ENCODE assay signal across 17 mouse cellular contexts in the genomic region with DNA sequence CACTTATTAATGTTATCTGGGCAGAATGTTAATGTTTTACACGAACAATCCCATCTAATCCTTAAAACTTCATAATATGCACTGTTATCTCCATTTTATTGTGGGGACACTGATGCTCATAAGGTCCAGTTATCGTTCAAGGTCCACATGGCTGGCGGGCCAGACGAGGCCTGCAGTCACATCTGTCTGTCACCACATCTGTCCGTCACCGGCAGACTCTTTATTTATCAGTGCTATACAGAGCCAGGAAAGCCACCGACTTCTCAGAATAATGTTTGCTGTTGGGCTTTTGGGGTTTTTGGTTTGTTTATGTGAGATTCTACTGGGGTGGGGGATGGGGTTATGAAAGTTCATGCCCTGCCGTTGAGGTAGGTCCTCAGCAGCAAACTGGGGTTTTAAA. TPM values are rescaled to one million over a fixed set of nuclear protein-coding genes. Genes with fewer than 3 reads are reported as not detected.
DNase-seq lines count a peak whose midpoint lies in the region; ATAC-seq lines count a peak whose summit lies in the region.
"Had no signal": no experiment of that assay in that cellular context is flagged by ENCODE, and none has a peak within 500 bp of the region (broad histone marks: within the 10 kb centered on the region; RNA-seq: fewer than 3 reads in every experiment).

No protein-coding gene starts in this region.

- H3K4me2 ChIP-seq in heart, embryonic 11.5 days, result no peak overlapping the region
- H3K4me2 ChIP-seq in intestine, embryonic 16.5 days (ENCODE audit: low read depth, low read length), result no peak overlapping the region
- H3K4me2 ChIP-seq: midbrain, embryonic 12.5 days had no signal

- ATAC-seq in heart, embryonic 11.5 days (replicated peaks; ENCODE audit: insufficient number of reproducible peaks, low FRiP score, low TSS enrichment), result peak; percentile 56; the same call in 1 of the 2 replicates
- ATAC-seq in intestine, embryonic 16.5 days, result peak; percentile 72
- ATAC-seq: inflammation-experienced regulatory T-cells, adult 6 months; lung, postnatal 0 days had no signal

- DNase-seq in heart, adult 8-10 months (ENCODE audit: low spot score), result no peak
- DNase-seq in MEL-GATA-1-ER (ENCODE audit: extremely low read depth, low read depth), result peak; percentile 75
- DNase-seq in urinary bladder, postnatal 25 days (ENCODE audit: low spot score), result no peak
- no peak for DNase-seq in embryo, embryonic 9.5 days (ENCODE audit: extremely low spot score)
- no peak for DNase-seq in thymus, postnatal 25 days
- DNase-seq: cerebellum, adult 9-11 months; heart, postnatal 36 days; kidney, postnatal 36 days; layer of hippocampus, postnatal 36 days; thymus, postnatal 4 days had no signal

- H3K36me3 ChIP-seq in heart, embryonic 11.5 days (ENCODE audit: control insufficient read depth, insufficient read depth, low read length), result no peaks in the 10 kb centered on the region
- H3K36me3 ChIP-seq in intestine, embryonic 16.5 days (ENCODE audit: control insufficient read depth, insufficient read depth, low read length), result no peaks in the 10 kb centered on the region
- no peaks in the 10 kb centered on the region for H3K36me3 ChIP-seq in macrophage (ENCODE audit: inconsistent target)
- H3K36me3 ChIP-seq: limb, embryonic 10.5 days; midbrain, embryonic 12.5 days had no signal

- H3K27ac ChIP-seq in heart, embryonic 11.5 days (ENCODE audit: low read depth, low read length), result 0 out of 2 replicates have a peak overlapping the region, but pooled peaks have one; percentile 35
- H3K27ac ChIP-seq in intestine, embryonic 16.5 days (ENCODE audit: low read length), result no peak overlapping the region
- H3K27ac ChIP-seq in macrophage, result peak overlapping the region; percentile 46; the same call in 1 of the 2 replicates
- H3K27ac ChIP-seq: limb, embryonic 10.5 days; midbrain, embryonic 12.5 days had no signal

- WGBS in heart, embryonic 11.5 days (ENCODE audit: insufficient replicate concordance), result 49% methylated on average over 8 of the region's 8 CpGs
- 48% methylated on average over 8 of the region's 8 CpGs for WGBS in intestine, embryonic 16.5 days
- 51% methylated on average over 8 of the region's 8 CpGs for WGBS in macrophage (ENCODE audit: missing documents)

- H3K27me3 ChIP-seq in heart, embryonic 11.5 days (ENCODE audit: control insufficient read depth, insufficient read depth, low read length), result no peaks in the 10 kb centered on the region
- H3K27me3 ChIP-seq in intestine, embryonic 16.5 days (replicated peaks; ENCODE audit: control insufficient read depth, insufficient read depth, low read length), result no peaks in the 10 kb centered on the region
- H3K27me3 ChIP-seq: midbrain, embryonic 12.5 days had no signal

- no peak overlapping the region for H3K4me3 ChIP-seq in heart, embryonic 11.5 days (ENCODE audit: low read depth, low read length)
- H3K4me3 ChIP-seq in intestine, embryonic 16.5 days (ENCODE audit: low read length), result no peak overlapping the region
- no peak overlapping the region for H3K4me3 ChIP-seq in macrophage (ENCODE audit: inconsistent target)
- H3K4me3 ChIP-seq: limb, embryonic 10.5 days; midbrain, embryonic 12.5 days had no signal

- H3K4me1 ChIP-seq in heart, embryonic 11.5 days (ENCODE audit: control insufficient read depth, insufficient read depth, low read length), result peaks cover 5% of the 10 kb centered on the region
- peaks cover 20% of the 10 kb centered on the region for H3K4me1 ChIP-seq in intestine, embryonic 16.5 days (ENCODE audit: control insufficient read depth, insufficient read depth, low read length)
- H3K4me1 ChIP-seq: limb, embryonic 10.5 days; midbrain, embryonic 12.5 days had no signal

- H3K9ac ChIP-seq in heart, embryonic 11.5 days (ENCODE audit: low read depth, low read length), result no peak overlapping the region
- H3K9ac ChIP-seq in intestine, embryonic 16.5 days (ENCODE audit: low read depth, low read length), result no peak overlapping the region
- H3K9ac ChIP-seq: midbrain, embryonic 12.5 days had no signal

- H3K9me3 ChIP-seq in heart, embryonic 11.5 days (replicated peaks; ENCODE audit: control insufficient read depth, low read length), result no peaks in the 10 kb centered on the region
- no peaks in the 10 kb centered on the region for H3K9me3 ChIP-seq in intestine, embryonic 16.5 days (ENCODE audit: control insufficient read depth, low read length)
- H3K9me3 ChIP-seq: limb, embryonic 10.5 days; midbrain, embryonic 12.5 days had no signal

- H3K79me2 ChIP-seq in macrophage (ENCODE audit: inconsistent target), result no peaks in the 10 kb centered on the region

RNA-seq across cellular contexts. Expression of a gene that starts 36.5 kb away (rescaled TPM):
- 64.3 and 70.8 TPM in 2 replicates for polyA plus RNA-seq in heart, embryonic 11.5 days (2014; fragmentation: Nextera tagmentation; extraction: Ambion mirVana)
- 100 to 1,000 TPM; 110 to 120 (median 111) TPM for total RNA-seq in heart, adult 8-10 months (2022)
- polyA plus RNA-seq in intestine, embryonic 16.5 days (2015; fragmentation: Nextera tagmentation; extraction: Ambion mirVana), result 59.3 and 60.2 TPM in 2 replicates
- 10 to 100 TPM; 11.8 to 84.0 (median 43.1) TPM for total RNA-seq in macrophage (2018; cell fraction: chromatin; rRNA removed)
- 10 to 100 TPM; 14.7 to 28.6 (median 21.0) TPM for total RNA-seq in macrophage (2018; cell fraction: cytosol; rRNA removed)
- 10 to 100 TPM in 25 of 26 experiments, 1 to 10 TPM in 1; 9.9 to 59.8 (median 35.5) TPM for total RNA-seq in macrophage (2018; cell fraction: nucleus; rRNA removed)
- polyA plus RNA-seq in macrophage (2018), result 13.7 to 36.1 TPM (median 24.5 TPM) in 3 replicates
